Mouse (Mus musculus) lung, postnatal 0 days (tissue): ENCODE measurements around the gene Ttyh2.

Source experiments
- CTCF ChIP-seq: IDR thresholded peaks from 2 replicates; pipeline ENCODE4 v1.5.1; 2016; ENCODE audit warnings: antibody characterized with exemption, mild to moderate bottlenecking
- EP300 ChIP-seq: IDR thresholded peaks from 2 replicates; pipeline ENCODE4 v1.6.1; 2016; ENCODE audit warnings: antibody characterized with exemption, mild to moderate bottlenecking, control low read depth

DNA sequence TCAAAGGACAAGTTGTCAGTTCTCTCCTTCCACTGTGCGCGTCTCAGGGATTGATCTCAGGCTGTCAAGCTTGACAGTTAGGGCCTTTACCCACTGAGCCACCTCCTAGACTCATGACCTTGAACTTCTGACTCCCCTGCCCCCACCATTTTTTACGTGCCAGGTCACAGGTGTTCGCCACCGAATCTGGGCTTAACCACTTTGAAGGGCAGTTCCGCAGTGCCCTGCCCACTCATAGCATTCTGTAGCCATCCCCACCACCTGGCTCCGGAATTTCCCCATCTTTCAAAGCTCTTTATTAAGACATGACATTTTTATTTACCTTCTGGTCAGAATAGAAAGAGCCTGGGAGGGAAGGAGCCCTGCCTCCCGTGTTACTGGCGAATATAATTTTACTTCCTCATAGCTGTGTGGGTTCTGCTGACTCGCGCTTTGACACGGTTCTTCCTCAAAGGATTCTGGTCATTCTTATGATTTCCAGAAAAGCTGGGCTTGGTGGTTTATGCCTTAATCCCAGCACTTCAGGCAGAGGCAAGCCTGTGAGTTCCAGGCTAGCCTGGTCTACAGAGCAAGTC is 72.4 kb downstream of the Ttyh2 start:
- TF ChIP-seq EP300 (no peak), CTCF (no peak)
